ENCODE assay signal across 21 mouse cellular contexts in the genomic region with DNA sequence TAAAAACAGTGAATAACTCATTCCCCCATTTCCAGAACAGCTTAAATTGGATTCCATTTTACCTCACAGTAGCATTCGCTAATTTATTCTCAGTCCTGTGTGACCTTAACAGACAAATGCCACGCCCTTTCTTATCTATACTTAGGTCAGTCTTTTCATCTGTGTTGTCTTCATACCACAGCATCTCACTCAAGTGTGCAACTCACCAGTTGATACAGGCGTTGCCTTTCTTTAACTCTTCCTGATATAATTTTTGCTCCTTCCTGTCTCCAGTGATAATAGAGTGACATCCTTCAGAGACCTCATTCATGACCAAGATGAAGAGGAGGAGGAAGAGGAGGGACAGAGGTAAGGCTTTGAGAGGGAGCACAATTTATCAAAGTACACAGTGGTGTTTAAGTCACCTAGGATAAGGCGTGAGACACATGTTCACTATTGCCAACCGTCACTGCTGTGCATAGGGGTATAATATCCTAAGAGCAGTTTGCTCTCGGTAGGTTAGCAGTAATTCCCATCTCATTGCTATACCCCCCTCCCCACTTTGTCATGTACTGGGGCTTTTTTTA. TPM values are rescaled to one million over a fixed set of nuclear protein-coding genes. Genes with fewer than 3 reads are reported as not detected.
"Had no signal": no experiment of that assay in that cellular context is flagged by ENCODE, and none has a peak within 500 bp of the region (broad histone marks: within the 10 kb centered on the region; RNA-seq: fewer than 3 reads in every experiment).

No protein-coding gene starts in this region.

- H3K4me3 ChIP-seq: limb, embryonic 15.5 days; megakaryocyte, embryonic 14.5 days; midbrain, embryonic 12.5 days had no signal

- DNase-seq: kidney, adult 8-10 months; kidney, postnatal 36 days; layer of hippocampus, adult 9-11 months; layer of hippocampus, postnatal 36 days; lung, embryonic 14.5 days; lung, postnatal 10 days; lung, postnatal 4 days; right cerebral cortex, adult 18-20 months; thymus, postnatal 4 days had no signal

- H3K9me3 ChIP-seq: limb, embryonic 15.5 days; megakaryocyte, embryonic 14.5 days; midbrain, embryonic 12.5 days had no signal

- H3K27me3 ChIP-seq: limb, embryonic 15.5 days; megakaryocyte, embryonic 14.5 days; midbrain, embryonic 12.5 days had no signal

- H3K9ac ChIP-seq: limb, embryonic 15.5 days; lung, embryonic 14.5 days; midbrain, embryonic 12.5 days had no signal

- H3K4me2 ChIP-seq: limb, embryonic 15.5 days; lung, embryonic 14.5 days; midbrain, embryonic 12.5 days had no signal

- ATAC-seq: intestine, postnatal 0 days had no signal

- H3K27ac ChIP-seq: kidney, postnatal 0 days; limb, embryonic 15.5 days; midbrain, embryonic 12.5 days; stomach, postnatal 0 days had no signal

RNA-seq across cellular contexts. Expression of gene 4921509C19Rik, which starts 24.6 kb away (rescaled TPM):
- total RNA-seq: layer of hippocampus, adult 18-20 months; layer of hippocampus, postnatal 36 days; left cerebral cortex, adult 8-10 months; left cerebral cortex, postnatal 25 days; midbrain, postnatal 0 days had no signal
- polyA plus RNA-seq: intestine, postnatal 0 days; kidney, postnatal 0 days; limb, embryonic 11.5 days; limb, embryonic 15.5 days; lung, embryonic 14.5 days; midbrain, embryonic 12.5 days; midbrain, postnatal 0 days; neural tube, embryonic 14.5 days; stomach, postnatal 0 days had no signal
